Mouse (Mus musculus): ENCODE data around the gene Shcbp1.
"Not testable (repeated sequence)": the region's sequence is repeated elsewhere in the genome, so short reads cannot be mapped to it uniquely, and the experiment has no call there.

Shcbp1 gene

DNA sequence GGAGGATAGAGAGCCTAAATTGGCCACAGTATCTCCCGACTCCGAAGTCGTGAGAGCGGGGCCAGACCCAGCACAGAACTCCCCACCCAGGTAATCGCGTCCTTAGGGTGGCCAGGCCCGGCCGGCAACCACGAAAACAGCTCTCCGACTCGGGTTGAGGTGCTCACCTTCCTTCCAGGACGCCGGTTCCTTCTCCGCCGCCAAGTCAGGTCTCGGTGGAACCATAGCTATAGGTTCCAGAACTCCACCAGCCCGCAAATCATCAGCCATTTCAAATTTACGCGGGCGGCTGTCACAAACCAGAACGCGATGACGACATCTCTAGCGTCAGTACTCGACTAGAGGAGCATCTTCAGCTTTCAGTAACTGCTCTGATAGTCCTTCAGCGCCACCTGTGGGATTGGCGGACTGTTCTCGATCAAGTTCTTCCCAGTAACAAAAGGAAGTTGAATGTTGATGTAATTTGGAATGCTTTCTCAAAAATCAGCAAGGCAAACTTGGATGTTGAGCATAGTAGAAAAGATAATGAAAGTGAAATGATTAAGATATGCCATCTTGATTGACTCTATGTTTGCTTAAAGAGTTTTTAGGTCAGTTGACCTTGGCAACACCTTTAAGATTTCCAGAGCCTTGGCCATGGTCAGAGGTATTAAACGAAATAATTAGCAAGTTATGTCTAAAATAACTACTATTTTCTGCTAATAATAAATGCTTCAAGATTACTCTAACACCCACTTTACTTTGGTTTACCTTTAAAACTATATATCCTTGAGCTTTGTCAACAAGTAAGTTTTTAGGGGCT is at the start of gene Shcbp1:
Shcbp1 (minus strand) TSS at position 314 of the 802 bp plus-strand sequence.
- DNase-seq (ENCODE audit: low spot score): peak; percentile 58

DNA sequence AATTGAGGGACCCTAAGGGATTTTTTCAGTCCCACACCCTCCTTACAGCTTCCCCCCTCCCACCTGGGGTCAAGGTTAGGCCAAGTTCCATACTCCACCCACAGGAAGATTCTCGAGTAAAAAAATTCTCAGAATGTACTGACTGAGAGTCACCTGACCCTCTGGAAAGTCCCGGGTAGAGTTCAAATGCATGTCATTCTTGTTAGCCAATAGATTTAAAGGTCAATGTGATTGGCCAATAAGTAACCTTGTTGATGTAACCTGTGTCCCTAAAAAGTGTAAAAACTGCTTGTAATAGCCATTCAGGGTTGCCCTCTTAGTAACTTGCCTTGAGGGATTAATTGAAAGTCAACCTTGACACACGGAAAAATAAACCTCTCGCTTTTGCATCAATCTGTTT is 29.5 kb upstream of the Shcbp1 start:
- DNase-seq (ENCODE audit: low spot score): no peak

DNA sequence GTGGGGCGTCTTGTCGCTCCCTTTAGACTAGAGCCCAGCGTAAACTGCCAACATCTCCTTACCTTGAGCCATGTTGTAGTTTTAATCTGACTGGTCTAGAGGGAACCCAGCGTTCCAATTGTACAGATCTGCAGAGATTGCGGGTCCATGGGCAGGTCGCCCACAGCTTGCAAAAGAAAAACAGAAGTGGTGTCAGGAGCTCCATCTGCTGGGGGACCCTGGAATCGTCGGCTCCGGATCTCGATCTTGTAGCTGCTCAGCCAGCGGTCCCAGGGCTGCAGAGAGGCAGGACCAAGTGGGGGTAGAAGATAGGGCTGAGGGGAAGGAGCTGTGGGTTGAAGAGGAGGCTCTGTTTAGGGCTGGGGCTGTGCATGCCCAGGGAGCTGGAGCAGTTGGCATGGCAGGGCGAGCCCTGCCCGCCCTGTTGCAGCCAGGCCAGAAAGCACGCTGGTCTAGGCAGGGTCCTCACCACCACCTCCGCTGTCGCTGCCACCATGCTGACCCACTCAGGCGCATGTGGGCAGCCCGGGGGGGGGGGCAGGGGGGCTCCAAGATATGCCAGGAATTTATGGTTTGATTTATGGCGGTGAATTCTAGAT is 21.3 kb upstream of the Shcbp1 start:
- DNase-seq (ENCODE audit: low spot score): no peak

DNA sequence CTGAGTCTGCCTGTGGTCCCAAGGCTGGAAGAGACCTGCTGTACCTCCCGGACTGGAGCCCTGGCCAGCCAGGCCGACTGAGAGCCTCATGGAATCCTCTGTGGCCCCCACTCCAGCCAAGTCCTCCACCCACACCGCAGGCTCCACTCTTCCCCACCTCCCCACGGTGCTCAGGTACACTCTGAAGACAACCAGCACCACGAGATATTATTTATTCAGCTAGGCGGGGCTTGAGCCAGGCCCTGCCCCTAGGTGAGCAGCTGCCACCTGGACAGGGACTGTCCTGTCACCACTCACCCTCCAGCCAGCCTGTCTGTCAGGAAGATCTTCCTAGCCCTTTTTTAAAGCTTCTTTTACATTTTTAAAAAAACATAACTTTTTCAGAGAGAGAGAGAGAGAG is 1.1 kb downstream of the Shcbp1 start:
- no peak for DNase-seq (ENCODE audit: low spot score)

DNA sequence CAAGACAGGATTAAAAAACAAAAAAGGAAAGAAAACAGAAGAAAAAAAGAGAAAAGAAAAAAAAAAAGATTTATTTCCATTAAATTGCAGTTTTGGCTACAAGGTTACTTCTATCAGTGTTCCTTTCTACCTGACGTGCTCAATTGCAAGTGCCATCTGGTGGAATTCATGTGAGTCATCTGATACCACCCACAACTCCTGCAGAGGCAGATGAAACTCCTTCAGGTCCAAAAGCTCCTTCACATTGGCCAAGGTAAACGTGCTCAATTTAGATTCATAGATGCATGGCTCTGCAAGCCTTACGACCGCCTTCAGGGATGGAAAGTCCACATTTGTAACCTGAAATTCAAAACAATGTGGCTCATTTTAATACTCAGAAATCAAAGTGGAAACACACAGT is 14.6 kb downstream of the Shcbp1 start:
- DNase-seq (ENCODE audit: low spot score): no peak

DNA sequence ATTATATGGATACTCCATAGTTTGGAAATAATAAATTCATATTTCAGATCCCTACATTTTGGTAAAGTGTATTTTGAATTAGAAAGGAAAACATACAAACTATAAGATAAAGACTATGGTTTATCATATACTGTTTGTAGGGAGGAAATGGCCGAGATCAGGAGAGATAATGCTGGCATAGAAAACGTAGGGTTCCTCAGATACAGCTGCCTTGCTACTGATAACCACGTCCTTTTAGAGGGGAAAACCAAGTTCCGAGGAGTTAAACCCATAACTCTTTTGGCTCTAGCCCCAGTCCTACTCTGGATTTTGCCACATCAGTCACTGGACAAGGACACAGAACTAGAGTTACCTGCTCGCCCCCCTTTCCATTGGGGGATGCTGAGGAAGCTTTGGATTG is 26.3 kb downstream of the Shcbp1 start:
- no peak for DNase-seq (ENCODE audit: low spot score)

DNA sequence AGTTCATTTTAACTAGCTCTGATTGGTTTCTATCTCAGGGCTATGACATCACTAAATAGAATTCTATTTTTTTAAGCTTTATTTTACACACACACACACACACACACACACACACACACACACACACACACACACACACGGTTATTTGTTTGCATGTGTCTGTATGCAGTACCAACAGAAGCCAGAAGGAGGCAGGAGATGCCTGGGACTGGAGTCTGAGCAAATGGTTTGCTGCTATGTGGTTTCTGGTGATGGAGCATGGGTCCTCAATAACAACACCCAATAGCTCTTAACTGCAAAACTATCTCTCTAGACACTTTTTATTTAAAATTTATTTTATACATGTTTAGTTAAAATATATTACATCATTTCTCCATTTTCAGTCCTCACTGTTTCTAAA is 48.4 kb downstream of the Shcbp1 start:
- DNase-seq (ENCODE audit: low spot score): no peak

DNA sequence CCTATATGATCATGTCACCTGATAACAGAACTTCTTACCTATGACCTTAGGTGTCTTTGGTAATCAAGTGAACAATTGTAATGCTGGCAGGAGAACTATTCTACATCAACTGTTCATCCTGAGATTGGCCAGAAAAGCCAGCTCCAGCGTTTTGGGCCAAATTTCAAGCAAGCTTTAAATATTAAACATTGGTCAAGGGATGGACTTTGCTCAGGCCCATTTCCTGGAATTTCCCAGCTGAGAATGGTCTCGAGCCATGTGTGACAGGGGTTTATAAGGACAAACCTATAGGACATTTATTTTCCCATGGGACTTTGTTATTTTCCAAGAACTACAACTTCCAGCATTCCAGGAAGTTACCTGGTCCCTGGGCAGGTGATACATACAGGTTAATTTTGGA is 63.8 kb downstream of the Shcbp1 start:
- DNase-seq (ENCODE audit: low spot score): no peak

DNA sequence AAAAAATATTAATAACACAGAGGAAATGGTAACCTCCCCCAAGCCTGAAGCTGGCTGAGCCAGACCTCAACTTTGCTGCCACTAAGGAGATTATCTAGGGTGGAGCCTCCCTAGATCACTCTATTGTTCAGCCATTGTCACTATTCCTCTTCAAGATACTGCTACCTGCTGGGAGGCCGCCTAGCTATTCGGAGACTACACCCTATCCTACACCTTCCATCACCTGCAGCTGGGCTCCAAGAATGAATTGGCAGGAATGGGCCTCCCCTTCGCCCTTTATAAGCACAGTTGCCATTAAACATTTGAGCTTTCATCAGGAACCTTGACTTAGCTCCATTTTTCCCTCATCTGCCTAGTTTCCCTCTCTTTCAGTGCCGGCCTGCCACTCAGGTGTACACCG is 71.0 kb downstream of the Shcbp1 start:
- DNase-seq (ENCODE audit: low spot score): not testable (repeated sequence)

DNA sequence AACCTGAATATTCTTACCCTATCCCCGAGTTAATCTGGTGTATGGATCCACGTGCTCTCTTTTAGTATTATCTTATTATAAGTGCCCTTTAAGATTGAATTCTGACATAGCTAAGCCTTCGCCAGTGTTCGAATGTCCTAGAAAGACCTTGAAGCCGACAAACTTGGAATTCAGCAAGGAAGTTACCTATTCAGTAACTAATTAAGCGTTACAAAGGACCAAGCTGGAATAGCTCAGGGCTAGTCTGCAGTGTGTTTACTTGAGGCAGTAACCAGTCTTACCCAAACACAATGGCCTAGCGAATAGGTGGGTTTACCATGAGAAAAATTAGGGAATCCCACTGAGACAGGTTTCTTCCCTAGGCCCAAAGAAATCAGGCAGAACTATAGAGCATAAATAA is 71.5 kb downstream of the Shcbp1 start:
- DNase-seq (ENCODE audit: low spot score): not testable (repeated sequence)

DNA sequence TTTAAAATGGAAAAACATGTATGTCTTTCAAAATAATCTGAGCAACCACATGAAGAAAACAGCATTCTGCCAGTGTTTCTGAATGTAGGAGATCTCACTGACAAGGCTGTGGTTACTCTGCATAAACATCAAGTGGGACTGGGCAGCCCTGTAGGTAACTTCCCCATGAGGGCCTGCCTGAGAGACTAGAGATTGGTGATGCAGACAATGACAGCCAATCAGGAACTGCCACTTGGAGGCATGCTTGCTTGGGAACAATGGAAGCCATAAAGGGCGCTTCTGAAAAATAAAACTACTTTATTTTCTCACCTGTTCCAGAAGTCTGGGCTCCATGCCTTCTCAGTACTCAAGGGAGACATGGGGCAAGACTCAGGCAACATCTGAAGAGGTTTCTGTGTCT is 87.7 kb downstream of the Shcbp1 start:
- no peak for DNase-seq (ENCODE audit: low spot score)

Data from urinary bladder, postnatal 10 days (tissue).